Mouse (Mus musculus) E14TG2a.4 (cell line): Measurements from ENCODE around the gene Fcgr1.
"Not testable (repeated sequence)": the region's sequence is repeated elsewhere in the genome, so short reads cannot be mapped to it uniquely, and the experiment has no call there.

Experiments used
- H3K27me3 ChIP-seq: 2 replicates; pipeline ENCODE4 v1.6.1; 2014; ENCODE audit warnings: low read length, control low read depth; ENCODE audit not compliant: insufficient read depth
- H3K36me3 ChIP-seq: 2 replicates; pipeline ENCODE4 v1.6.1; 2014; ENCODE audit warnings: low read length, control low read depth; ENCODE audit not compliant: insufficient read depth
- H3K4me1 ChIP-seq: replicated peaks from 2 replicates; pipeline ENCODE4 v1.6.1; 2014; ENCODE audit warnings: low read depth, low read length, control low read depth
- H3K4me3 ChIP-seq: replicated peaks from 2 replicates; pipeline ENCODE4 v1.5.1; 2014; ENCODE audit warnings: mild to moderate bottlenecking, low read length
- H3K9me3 ChIP-seq: 2 replicates; pipeline ENCODE4 v1.6.1; 2014; ENCODE audit warnings: low read length, control low read depth
- CTCF ChIP-seq: conservative IDR thresholded peaks from 2 replicates; pipeline ENCODE4 v1.5.1; 2014; ENCODE audit warnings: low read length
- NANOG ChIP-seq: IDR thresholded peaks from 2 replicates; pipeline ENCODE4 v1.6.1; 2014; ENCODE audit warnings: borderline replicate concordance, low read length, mixed read lengths
- POU5F1 ChIP-seq: IDR thresholded peaks from 2 replicates; pipeline ENCODE4 v1.6.1; 2014; ENCODE audit warnings: low read length, borderline replicate concordance

Gene Fcgr1

DNA sequence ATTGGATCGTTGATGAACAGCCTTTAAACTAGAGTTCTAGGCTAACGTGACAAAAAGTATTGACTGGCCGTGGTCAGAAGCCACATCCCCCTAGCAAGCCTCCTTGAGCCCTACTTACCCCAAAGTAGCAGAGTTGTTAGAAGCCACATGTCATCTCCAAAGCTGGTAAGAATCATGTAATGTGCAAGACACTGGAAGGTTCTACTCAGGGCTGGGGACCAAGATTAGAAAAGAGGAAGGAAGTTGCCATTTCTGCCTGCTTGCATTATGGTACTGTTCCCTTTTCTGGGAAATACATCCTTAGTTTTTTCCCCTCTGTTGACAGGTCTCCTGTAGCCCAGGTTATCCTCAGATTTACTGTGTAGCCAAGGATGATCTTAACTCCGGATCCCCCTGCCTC, at the start of gene Fcgr1:
TSS of gene Fcgr1 (minus strand) at position 183 of the 400 bp plus-strand sequence.
- H3K36me3 ChIP-seq, result no peaks in the 10 kb centered on the region
- peaks cover 37% of the 10 kb centered on the region for H3K4me1 ChIP-seq
- TF ChIP-seq POU5F1 (no peak), CTCF (no peak), NANOG (no peak)

DNA sequence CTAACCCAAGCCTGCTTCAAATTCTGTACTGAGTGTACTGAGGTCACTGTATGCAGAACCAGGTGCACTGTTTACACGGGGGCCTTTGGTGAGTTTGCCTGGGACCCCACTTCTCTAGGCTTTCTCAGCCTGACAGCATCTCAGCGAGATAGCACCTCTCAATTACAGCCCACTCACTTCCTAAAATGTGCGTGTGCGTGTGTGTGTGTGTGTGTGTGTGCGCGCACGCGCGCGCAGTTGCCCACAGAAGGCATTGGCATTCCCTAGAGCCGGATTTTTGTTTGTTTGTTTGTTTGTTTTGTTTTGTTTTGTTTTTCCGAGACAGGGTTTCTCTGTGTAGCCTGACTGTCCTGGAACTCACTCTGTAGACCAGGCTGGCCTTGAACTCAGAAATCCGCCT, 48.9 kb upstream of the Fcgr1 start:
- Histone ChIP-seq H3K4me1 (peaks cover 55% of the 10 kb centered on the region), H3K4me3 (peak overlapping the region; percentile 75)
- not testable (repeated sequence) for H3K36me3 ChIP-seq, H3K27me3 ChIP-seq, H3K9me3 ChIP-seq

More for the DNA sequence above, at the start of gene Fcgr1:
- Histone ChIP-seq H3K9me3 (0 out of 2 replicates have a peak, but pooled peaks cover 4% of the 10 kb centered on the region), H3K4me3 (0 out of 2 replicates have a peak within 1 kb of the TSS, but pooled peaks have one; percentile 2), H3K27me3 (peaks cover 4% of the 10 kb centered on the region; the same call in 1 of the 2 replicates)

DNA sequence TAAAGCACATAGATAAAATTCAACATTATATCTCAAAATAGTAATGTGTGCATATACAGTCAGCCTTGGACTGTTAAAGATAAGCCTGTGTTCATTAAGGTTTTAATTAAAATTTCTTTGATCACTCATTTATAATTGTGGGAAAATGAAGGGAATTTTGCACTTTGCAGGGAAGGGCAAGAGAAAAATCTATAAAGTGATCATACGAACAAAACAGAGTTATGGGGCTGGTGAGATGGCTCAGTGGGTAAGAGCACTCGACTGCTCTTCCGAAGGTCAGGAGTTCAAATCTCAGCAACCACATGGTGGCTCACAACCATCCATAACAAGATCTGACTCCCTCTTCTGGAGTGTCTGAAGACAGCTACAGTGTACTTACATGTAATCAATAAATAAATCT, 48.3 kb upstream of the Fcgr1 start:
- H3K27me3 ChIP-seq, H3K36me3 ChIP-seq, H3K9me3 ChIP-seq: not testable (repeated sequence)
- 0 out of 2 replicates have a peak overlapping the region, but pooled peaks have one; percentile 75 for H3K4me3 ChIP-seq
- H3K4me1 ChIP-seq, result peaks cover 60% of the 10 kb centered on the region

DNA sequence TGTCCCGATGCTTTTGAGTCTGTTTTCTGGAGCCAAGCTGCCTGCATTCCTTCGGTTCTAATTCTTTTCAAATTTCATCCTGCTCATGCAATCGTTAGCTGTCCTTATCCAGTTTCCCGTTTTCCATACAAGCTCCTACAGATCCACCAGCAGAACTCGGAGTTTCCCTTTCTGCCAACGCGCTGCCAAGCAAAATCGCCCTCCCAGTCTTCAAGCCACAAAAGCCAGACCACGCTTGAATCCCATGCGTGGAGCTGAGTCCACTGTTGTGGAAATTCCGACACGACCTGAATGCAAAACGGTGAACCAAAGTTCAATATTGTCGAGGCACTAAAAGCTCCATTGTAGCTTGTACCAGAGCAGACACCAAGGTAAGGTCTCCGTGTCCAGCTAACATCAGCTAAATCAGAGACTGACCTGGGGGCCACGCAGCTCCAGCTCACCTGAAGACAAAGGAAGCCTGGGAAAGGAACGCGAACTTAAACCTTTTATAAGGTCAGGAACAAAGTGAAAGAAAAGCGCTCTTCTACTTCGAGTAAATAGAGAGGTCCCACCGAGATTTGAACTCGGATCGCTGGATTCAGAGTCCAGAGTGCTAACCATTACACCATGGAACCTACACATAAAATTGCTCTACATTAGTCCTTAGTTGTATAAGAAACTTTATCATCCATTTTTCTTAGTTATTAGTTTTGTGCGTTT, 47.0 kb upstream of the Fcgr1 start:
- no peaks in the 10 kb centered on the region for H3K9me3 ChIP-seq
- H3K4me1 ChIP-seq, result peaks cover 74% of the 10 kb centered on the region
- H3K36me3 ChIP-seq, result no peaks in the 10 kb centered on the region
- TF ChIP-seq CTCF, result no peak
- TF ChIP-seq POU5F1, result no peak
- no peak for TF ChIP-seq NANOG
- H3K4me3 ChIP-seq, result peak overlapping the region; percentile 56
- H3K27me3 ChIP-seq, result peaks cover 4% of the 10 kb centered on the region; the same call in 1 of the 2 replicates

DNA sequence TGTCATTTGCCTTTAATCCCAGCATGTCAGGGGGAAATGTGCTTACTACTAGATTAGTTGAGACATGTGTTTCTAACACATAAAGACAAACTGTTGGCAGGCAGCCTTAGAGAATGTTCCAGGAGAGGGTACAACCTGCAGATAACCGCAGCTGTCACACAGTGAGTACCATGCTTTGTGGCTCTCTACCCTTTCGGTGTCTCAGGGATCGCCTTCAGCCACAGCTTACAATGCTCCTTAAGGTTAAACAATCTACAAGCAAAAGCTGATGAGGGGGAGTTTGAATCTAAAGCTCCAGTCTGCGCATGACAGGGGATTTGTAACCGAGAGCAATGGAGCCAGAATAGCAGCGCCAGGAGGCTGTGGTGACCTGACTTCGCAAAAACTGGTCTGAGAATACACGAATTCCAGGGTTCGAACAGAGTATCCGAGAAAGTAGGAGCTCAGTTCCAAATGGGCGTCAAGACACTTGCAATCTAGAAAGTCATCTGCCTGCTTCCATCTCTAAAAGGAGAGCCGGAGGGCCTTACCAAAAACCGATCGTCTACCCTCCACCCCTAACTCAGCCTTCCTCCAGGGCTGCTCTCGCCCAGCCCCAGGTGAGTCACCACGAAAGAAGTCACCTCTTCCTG, 45.2 kb upstream of the Fcgr1 start:
- Histone ChIP-seq H3K27me3 (peaks cover 11% of the 10 kb centered on the region), H3K9me3 (no peaks in the 10 kb centered on the region), H3K4me3 (peak overlapping the region; percentile 5), H3K36me3 (no peaks in the 10 kb centered on the region), H3K4me1 (peaks cover 80% of the 10 kb centered on the region)
- TF ChIP-seq POU5F1 (no peak), CTCF (no peak), NANOG (no peak)

DNA sequence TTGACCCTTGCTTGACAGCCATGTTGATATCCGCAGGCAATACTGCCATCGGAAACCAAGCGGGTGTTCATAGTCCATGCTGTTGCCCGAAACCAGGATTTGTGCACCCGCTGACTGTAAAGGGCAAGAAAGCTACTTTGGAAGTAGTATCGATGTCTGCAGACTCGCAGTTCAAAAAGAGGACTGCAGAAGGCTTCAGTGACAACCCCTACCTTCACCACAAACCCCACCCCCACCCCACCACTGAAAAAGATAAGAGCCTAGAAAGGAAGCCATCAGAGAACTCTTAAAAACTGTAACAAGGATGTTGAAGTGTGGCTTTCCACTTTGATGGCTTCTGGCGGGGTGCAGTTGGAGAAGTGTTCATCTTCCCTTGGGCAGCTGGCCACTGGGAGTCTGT, 44.3 kb upstream of the Fcgr1 start:
- Histone ChIP-seq H3K4me1 (peaks cover 83% of the 10 kb centered on the region), H3K4me3 (no peak overlapping the region), H3K9me3 (no peaks in the 10 kb centered on the region), H3K36me3 (no peaks in the 10 kb centered on the region), H3K27me3 (peaks cover 20% of the 10 kb centered on the region)
- TF ChIP-seq NANOG (no peak), CTCF (no peak), POU5F1 (no peak)

DNA sequence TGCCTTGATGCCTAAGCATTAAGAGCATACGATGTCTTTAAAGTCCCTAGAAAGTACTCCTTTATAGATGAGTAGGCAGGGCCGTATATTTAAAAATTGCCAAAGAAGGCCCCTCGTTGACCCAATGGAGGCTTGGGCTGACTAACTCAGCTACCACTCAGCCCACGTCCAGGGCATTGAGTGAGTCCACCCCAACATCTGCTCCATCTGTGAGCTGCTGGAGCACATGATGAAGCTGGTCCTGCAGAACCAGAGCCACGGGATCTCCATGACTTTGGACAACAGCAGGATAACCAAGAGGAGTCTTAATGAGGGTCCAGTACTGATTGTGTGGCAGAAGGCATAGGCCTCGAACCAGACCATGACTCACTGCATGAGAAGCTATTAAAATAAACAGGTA, 43.5 kb upstream of the Fcgr1 start:
- Histone ChIP-seq H3K36me3 (no peaks in the 10 kb centered on the region), H3K9me3 (no peaks in the 10 kb centered on the region), H3K4me3 (no peak overlapping the region), H3K27me3 (peaks cover 22% of the 10 kb centered on the region), H3K4me1 (peaks cover 85% of the 10 kb centered on the region)
- TF ChIP-seq POU5F1 (no peak), NANOG (no peak), CTCF (no peak)

DNA sequence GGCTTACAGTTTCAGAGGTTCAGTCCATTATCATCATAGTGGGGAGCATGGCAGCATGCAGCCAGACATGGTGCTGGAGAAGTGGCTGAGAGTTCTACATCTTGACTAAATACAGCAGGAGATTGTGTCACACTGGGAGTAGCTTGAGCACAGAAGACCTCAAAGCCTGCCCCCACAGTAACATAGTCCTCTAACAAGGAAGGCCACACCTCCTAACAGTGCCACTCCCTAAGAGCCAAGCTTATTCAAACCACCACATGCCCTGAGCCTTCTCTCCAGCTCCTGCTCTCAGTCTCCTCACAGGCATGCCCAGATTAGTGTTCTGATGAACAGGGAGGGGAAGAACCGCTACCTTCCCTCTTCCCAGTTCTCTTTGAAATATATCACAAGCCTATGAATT, 42.9 kb upstream of the Fcgr1 start:
- TF ChIP-seq POU5F1 (no peak), NANOG (no peak), CTCF (no peak)
- H3K9me3 ChIP-seq, result no peaks in the 10 kb centered on the region
- peaks cover 22% of the 10 kb centered on the region for H3K27me3 ChIP-seq

DNA sequence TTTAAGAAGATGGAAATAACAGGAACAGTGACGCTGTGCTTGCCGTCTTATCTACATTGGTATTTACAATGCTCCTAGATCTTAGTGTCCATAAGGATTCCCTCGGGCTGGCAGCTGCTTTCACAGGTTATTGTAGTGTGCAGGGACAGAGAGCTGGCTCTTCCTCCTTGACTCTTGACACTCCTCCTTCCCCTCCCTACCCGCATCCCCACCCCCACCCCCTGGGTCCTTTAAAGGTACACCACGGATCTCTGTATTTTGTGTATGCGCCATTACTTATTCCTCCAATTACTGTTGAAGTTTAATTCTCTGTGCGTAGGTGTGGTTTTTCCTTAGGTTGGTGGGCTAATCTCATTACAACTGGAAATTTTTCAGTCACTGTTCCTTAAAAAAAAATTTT, 41.8 kb upstream of the Fcgr1 start:
- Histone ChIP-seq H3K4me3 (no peak overlapping the region), H3K9me3 (peaks cover 8% of the 10 kb centered on the region; the same call in 1 of the 2 replicates), H3K36me3 (no peaks in the 10 kb centered on the region), H3K4me1 (peaks cover 85% of the 10 kb centered on the region), H3K27me3 (peaks cover 22% of the 10 kb centered on the region)
- TF ChIP-seq NANOG (no peak), POU5F1 (no peak), CTCF (no peak)

More for the DNA sequence above, 42.9 kb upstream of the Fcgr1 start:
- Histone ChIP-seq H3K4me1 (peaks cover 84% of the 10 kb centered on the region), H3K4me3 (no peak overlapping the region), H3K36me3 (no peaks in the 10 kb centered on the region)
